Mouse (Mus musculus) spleen, adult 2 months (tissue): ENCODE measurements around the gene Ccdc120.

Source experiments
- CTCF ChIP-seq: fragments of 200-500 bp; IDR thresholded peaks from 2 replicates; pipeline ENCODE4 v1.5.1; 2011; ENCODE audit warnings: mild to moderate bottlenecking, inconsistent platforms; ENCODE audit not compliant: insufficient read depth, insufficient read length, insufficient replicate concordance; ENCODE audit errors: extremely low read depth
- POLR2A ChIP-seq: fragments of 200-500 bp; IDR thresholded peaks from 2 replicates; pipeline ENCODE4 v1.6.1; 2011; ENCODE audit warnings: low read depth, low read length, inconsistent platforms

DNA sequence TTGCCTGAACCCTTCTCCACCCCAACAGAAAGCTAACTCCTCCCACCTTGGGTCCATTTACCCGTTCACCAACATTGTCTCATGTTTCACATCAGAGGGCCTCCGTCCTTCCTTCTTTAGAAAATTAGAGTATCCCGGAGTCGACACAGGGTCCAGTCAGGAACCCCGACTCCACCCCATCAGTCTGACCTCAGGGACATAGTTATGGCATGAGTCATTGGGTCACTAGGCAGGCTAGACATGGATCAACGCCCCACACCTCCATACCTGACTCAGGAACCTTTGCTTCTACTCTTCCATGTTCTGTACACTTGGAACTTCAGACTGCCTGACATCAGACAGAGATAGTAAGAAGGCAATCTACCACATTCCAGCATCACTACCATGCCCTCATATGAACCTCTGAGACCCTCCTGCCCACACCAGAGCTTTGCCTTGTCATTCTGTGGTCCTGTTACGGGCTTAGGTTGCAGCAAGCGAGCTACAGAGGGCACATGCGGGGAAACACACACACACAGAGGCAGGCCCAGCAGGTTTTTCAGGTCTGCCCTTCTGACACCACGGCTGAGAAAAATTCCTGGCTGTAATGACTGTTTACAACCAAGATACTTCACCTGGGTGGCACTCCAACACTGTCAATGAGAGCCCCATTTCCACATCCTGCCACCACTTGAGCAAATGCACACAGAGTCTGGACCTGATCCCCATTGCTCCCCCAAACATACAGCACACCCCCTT lies 10.5 kb downstream of the Ccdc120 start:
- TF ChIP-seq POLR2A (no peak), CTCF (no peak)
